Mouse (Mus musculus) liver, embryonic 11.5 days (tissue): ENCODE measurements at regions not wholly inside any gene's neighbourhood (a gene's known extent, or its start where the extent isn't known, plus 50 kb on each side); places are given as distances from the start of the nearest gene placed in this dataset.

Experiments
- ATAC-seq: fragments of 200-750 bp; cut with Nextera tagmentation; replicated peaks from 2 replicates; pipeline ENCODE4 v1.8.0; 2017; ENCODE audit warnings: moderate number of reproducible peaks, mild to moderate bottlenecking, moderate TSS enrichment, moderate library complexity; ENCODE audit not compliant: low FRiP score
- DNase-seq: peaks from one replicate; pipeline ENCODE4 v3.0.0-alpha.2; 2017; ENCODE audit warnings: low spot score
- H3K27ac ChIP-seq: fragments of 300-500 bp; sonication (generic); 2 replicates; pipeline ENCODE4 v1.5.1; 2014; ENCODE audit warnings: mild to moderate bottlenecking, low read depth, low read length, control low read depth
- H3K27me3 ChIP-seq: fragments of 300-500 bp; sonication (generic); replicated peaks from 2 replicates; pipeline ENCODE4 v1.6.1; 2014; ENCODE audit warnings: low read length, mixed read lengths; ENCODE audit not compliant: control insufficient read depth, insufficient read depth
- H3K36me3 ChIP-seq: fragments of 300-500 bp; sonication (generic); 2 replicates; pipeline ENCODE4 v1.6.1; 2014; ENCODE audit warnings: mild to moderate bottlenecking, low read length, moderate library complexity, mixed read lengths; ENCODE audit not compliant: control insufficient read depth, insufficient read depth
- H3K4me1 ChIP-seq: fragments of 300-500 bp; sonication (generic); replicated peaks from 2 replicates; pipeline ENCODE4 v1.6.1; 2014; ENCODE audit warnings: low read length, mixed read lengths; ENCODE audit not compliant: control insufficient read depth, insufficient read depth
- H3K4me2 ChIP-seq: fragments of 300-500 bp; sonication (generic); 2 replicates; pipeline ENCODE4 v1.6.1; 2014; ENCODE audit warnings: mild to moderate bottlenecking, control low read depth, moderate library complexity
- H3K4me3 ChIP-seq: fragments of 300-500 bp; sonication (generic); 2 replicates; pipeline ENCODE4 v1.5.1; 2014; ENCODE audit warnings: low read depth, low read length, control low read depth
- H3K9ac ChIP-seq: fragments of 300-500 bp; sonication (generic); 2 replicates; pipeline ENCODE4 v1.6.1; 2014; ENCODE audit warnings: low read depth, low read length, control low read depth
- H3K9me3 ChIP-seq: fragments of 300-500 bp; sonication (generic); 2 replicates; pipeline ENCODE4 v1.6.1; 2016; ENCODE audit warnings: low read length, inconsistent platforms, mixed read lengths; ENCODE audit not compliant: control insufficient read depth
- WGBS: fragments of 180-500 bp; shearing (Covaris S2); extraction: QIAGEN DNeasy Blood & Tissue Kit; methylation state at CpG from one replicate; pipeline ENCODE4 v1.1.7; 2014; 5-methylcytosine and 5-hydroxymethylcytosine counted together
- microRNA-seq: library from miRNA; unstranded; fragments of <30 nt; microRNA quantifications from one replicate; pipeline ENCODE4, GENCODE M21; 2017; ENCODE audit warnings: borderline number of aligned reads

GRCm38 (mm10) chr9:122691879-122692278 is 55.3 kb upstream of the Topaz1 start:
- no peaks in the 10 kb centered on the region for H3K9me3 ChIP-seq
- no peak overlapping the region for H3K4me2 ChIP-seq

GRCm38 (mm10) chr9:122695724-122696123 is 51.4 kb upstream of the Topaz1 start:
- Histone ChIP-seq H3K9ac (no peak overlapping the region), H3K27ac (no peak overlapping the region), H3K4me1 (no peaks in the 10 kb centered on the region), H3K36me3 (no peaks in the 10 kb centered on the region), H3K4me3 (no peak overlapping the region), H3K9me3 (no peaks in the 10 kb centered on the region), H3K4me2 (no peak overlapping the region), H3K27me3 (no peaks in the 10 kb centered on the region)
- no peak for DNase-seq
- no peak for ATAC-seq
- 25% methylated on average over 1 of the region's 1 CpGs for WGBS

More at GRCm38 (mm10) chr9:122691879-122692278, 55.3 kb upstream of the Topaz1 start:
- no peaks in the 10 kb centered on the region for H3K36me3 ChIP-seq
- H3K27ac ChIP-seq, result no peak overlapping the region
- no peak for ATAC-seq
- H3K27me3 ChIP-seq, result no peaks in the 10 kb centered on the region
- WGBS, result 66% methylated on average over 6 of the region's 6 CpGs
- DNase-seq, result no peak
- H3K9ac ChIP-seq, result no peak overlapping the region
- no peaks in the 10 kb centered on the region for H3K4me1 ChIP-seq
- no peak overlapping the region for H3K4me3 ChIP-seq

Small RNA genes in the stretch of these regions (microRNA-seq; reads per million reads assigned to microRNA genes)
- gene Mir138-1, result 108 reads per million, percentile 50 among the genes with 10 or more reads in this experiment
